Mouse (Mus musculus) midbrain, embryonic 15.5 days (tissue): ENCODE results near the gene Wdr95. TPM values are rescaled to one million over a fixed set of nuclear protein-coding genes. Genes with fewer than 3 reads are reported as not detected.

ENCODE experiments used
- ATAC-seq: fragments of 200-750 bp; cut with Nextera tagmentation; replicated peaks from 2 replicates; pipeline ENCODE4 v1.8.0; 2017; ENCODE audit warnings: moderate TSS enrichment
- H3K27ac ChIP-seq: fragments of 300-500 bp; sonication (generic); 2 replicates; pipeline ENCODE4 v1.5.1; 2015; ENCODE audit warnings: mild to moderate bottlenecking, inconsistent platforms
- H3K27me3 ChIP-seq: fragments of 300-500 bp; sonication (generic); replicated peaks from 2 replicates; pipeline ENCODE4 v1.6.1; 2015; ENCODE audit warnings: inconsistent platforms
- H3K36me3 ChIP-seq: fragments of 300-500 bp; sonication (generic); replicated peaks from 2 replicates; pipeline ENCODE4 v1.6.1; 2015; ENCODE audit warnings: inconsistent platforms
- H3K4me1 ChIP-seq: fragments of 300-500 bp; sonication (generic); 2 replicates; pipeline ENCODE4 v1.6.1; 2015; ENCODE audit warnings: inconsistent platforms
- H3K4me2 ChIP-seq: fragments of 300-500 bp; sonication (generic); 2 replicates; pipeline ENCODE4 v1.6.1; 2015; ENCODE audit warnings: inconsistent platforms, mild to moderate bottlenecking, moderate library complexity
- H3K4me3 ChIP-seq: fragments of 300-500 bp; sonication (generic); 2 replicates; pipeline ENCODE4 v1.5.1; 2015; ENCODE audit warnings: mild to moderate bottlenecking, inconsistent platforms
- H3K9ac ChIP-seq: fragments of 300-500 bp; sonication (generic); 2 replicates; pipeline ENCODE4 v1.6.1; 2015; ENCODE audit warnings: mild to moderate bottlenecking, inconsistent platforms
- H3K9me3 ChIP-seq: fragments of 300-500 bp; sonication (generic); 2 replicates; pipeline ENCODE4 v1.6.1; 2016; ENCODE audit warnings: inconsistent platforms
- WGBS: fragments of 180-500 bp; shearing (Covaris S2); methylation state at CpG from one replicate; pipeline ENCODE4 v1.1.7; 2015; ENCODE audit warnings: mixed read lengths; 5-methylcytosine and 5-hydroxymethylcytosine counted together
- polyA plus RNA-seq: library from polyadenylated mRNA; unstranded; fragments of >200 nt; fragmentation: Nextera tagmentation; extraction: Ambion mirVana; gene quantifications from 2 replicates; pipeline ENCODE4 v1.2.1, GENCODE M21; 2015

Gene Wdr95
- polyA plus RNA-seq, 1 experiment from 2014 or later: 0.14 TPM

DNA sequence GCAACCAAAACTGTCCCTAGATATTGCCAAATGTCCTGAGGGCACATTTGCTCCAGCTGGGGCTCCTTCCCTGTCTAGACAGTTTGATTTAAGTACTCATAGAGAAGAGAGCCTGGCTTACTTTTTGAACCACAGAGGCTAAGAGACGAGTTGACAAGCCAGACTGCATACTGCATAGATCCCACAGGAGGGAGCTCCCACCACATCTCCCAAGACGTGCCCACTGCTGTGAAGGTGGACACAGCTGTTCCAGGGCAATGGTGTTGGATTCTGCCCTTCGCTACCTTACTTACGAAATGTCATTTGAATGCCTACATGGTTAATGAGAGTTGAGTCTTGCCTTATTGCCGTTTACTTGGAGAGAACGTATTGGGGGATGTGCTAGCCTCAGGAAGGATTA is 113.9 kb downstream of the Wdr95 start:
- H3K36me3 ChIP-seq: no peaks in the 10 kb centered on the region
- H3K4me2 ChIP-seq: no peak overlapping the region
- no peak for ATAC-seq
- H3K4me3 ChIP-seq: no peak overlapping the region
- H3K27ac ChIP-seq: no peak overlapping the region
- WGBS: 47% methylated on average over 6 of the region's 6 CpGs
- H3K9ac ChIP-seq: no peak overlapping the region
- no peaks in the 10 kb centered on the region for H3K9me3 ChIP-seq
- H3K27me3 ChIP-seq: no peaks in the 10 kb centered on the region
- peaks cover 10% of the 10 kb centered on the region; the same call in 1 of the 2 replicates for H3K4me1 ChIP-seq

- H3K27me3 ChIP-seq: no peaks in the 10 kb centered on the region
- H3K4me3 ChIP-seq: no peak overlapping the region
- H3K4me1 ChIP-seq: peaks cover 13% of the 10 kb centered on the region; the same call in 1 of the 2 replicates
- no peak for ATAC-seq
- H3K9ac ChIP-seq: no peak overlapping the region
- H3K9me3 ChIP-seq: no peaks in the 10 kb centered on the region
- no peak overlapping the region for H3K27ac ChIP-seq
- no peak overlapping the region for H3K4me2 ChIP-seq
- 84% methylated on average over 11 of the region's 11 CpGs for WGBS
- H3K36me3 ChIP-seq: no peaks in the 10 kb centered on the region
These were observed 114.5 kb downstream of the Wdr95 start for GRCm38 (mm10) chr5:149642783-149643509.

- H3K4me1 ChIP-seq: peaks cover 22% of the 10 kb centered on the region
- no peak overlapping the region for H3K9ac ChIP-seq
- ATAC-seq: peak; percentile 55
- 60% methylated on average over 8 of the region's 8 CpGs for WGBS
- no peak overlapping the region for H3K4me3 ChIP-seq
- H3K4me2 ChIP-seq: no peak overlapping the region
- peak overlapping the region; percentile 48; the same call in 1 of the 2 replicates for H3K27ac ChIP-seq
- H3K9me3 ChIP-seq: no peaks in the 10 kb centered on the region
- H3K36me3 ChIP-seq: no peaks in the 10 kb centered on the region
- H3K27me3 ChIP-seq: no peaks in the 10 kb centered on the region
These were observed 119.1 kb downstream of the Wdr95 start for GRCm38 (mm10) chr5:149647367-149648115.

GRCm38 (mm10) chr5:149648196-149648595 is 119.7 kb downstream of the Wdr95 start:
- 66% methylated on average over 4 of the region's 4 CpGs for WGBS
- no peak overlapping the region for H3K27ac ChIP-seq

DNA sequence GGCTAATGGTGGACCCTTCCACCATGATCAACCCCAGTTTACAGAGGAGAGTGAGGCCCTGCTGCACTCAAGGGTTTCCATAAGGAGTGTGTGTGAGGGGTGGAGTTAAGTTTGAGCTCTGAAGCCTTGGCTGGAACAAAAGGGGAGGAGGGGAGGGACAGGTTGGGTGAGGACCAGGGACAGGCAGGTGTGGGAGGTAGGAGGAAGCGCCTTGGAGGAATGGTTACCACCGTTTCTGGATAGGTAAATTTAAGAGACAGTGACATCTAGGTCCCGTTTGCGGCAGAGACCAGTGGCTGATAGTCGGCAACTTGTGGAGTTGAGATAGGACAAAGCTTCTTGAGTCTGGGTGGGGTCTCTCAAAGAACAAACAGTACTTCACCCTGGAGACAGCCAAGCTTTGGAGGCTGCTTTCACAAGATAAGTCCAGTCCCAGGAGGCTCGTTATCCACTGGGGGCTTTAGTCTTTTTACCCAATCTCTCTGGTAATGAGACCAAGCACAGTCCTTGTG is 120.5 kb downstream of the Wdr95 start:
- Histone ChIP-seq H3K9me3 (no peaks in the 10 kb centered on the region), H3K4me1 (peaks cover 22% of the 10 kb centered on the region), H3K27ac (no peak overlapping the region), H3K4me2 (no peak overlapping the region), H3K27me3 (no peaks in the 10 kb centered on the region), H3K4me3 (no peak overlapping the region), H3K36me3 (no peaks in the 10 kb centered on the region), H3K9ac (no peak overlapping the region)
- ATAC-seq: no peak
- WGBS: 76% methylated on average over 6 of the region's 6 CpGs

More at GRCm38 (mm10) chr5:149648196-149648595, 119.7 kb downstream of the Wdr95 start:
- Histone ChIP-seq H3K9me3 (no peaks in the 10 kb centered on the region), H3K4me2 (no peak overlapping the region), H3K36me3 (no peaks in the 10 kb centered on the region), H3K4me3 (no peak overlapping the region), H3K4me1 (peaks cover 22% of the 10 kb centered on the region), H3K27me3 (no peaks in the 10 kb centered on the region), H3K9ac (no peak overlapping the region)
- no peak for ATAC-seq

DNA sequence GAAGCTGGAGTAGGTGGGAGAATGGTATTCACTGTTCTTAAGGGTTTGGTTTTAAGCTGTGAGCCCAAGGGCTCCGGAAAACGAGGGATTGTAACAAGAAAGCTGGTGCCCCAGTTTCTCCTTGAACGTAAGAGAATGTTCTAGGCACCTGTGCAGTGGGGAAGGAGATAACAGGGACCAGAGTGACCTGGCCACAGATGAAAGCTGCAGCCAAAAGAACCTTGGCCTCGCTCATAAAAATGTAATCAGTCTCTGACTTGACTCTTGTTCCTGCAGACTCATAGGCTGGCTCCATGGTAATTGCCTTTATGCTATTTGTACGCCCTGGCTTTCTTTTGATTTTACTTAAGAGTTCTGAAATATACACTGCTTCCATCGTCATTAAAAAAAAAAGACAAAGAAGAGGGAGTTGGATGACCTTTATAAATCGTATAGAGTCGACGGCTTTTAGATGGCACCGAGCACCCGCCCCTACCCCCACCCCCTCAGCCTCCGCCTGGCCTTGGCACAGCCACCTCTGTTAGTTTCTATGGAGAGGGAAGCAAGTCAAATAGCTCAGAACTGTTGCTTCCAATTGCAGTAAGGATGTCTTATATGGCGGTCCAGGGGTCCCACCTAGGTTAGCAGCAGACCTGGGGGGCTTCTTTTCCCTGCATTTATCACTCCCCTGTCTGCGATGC is 121.2 kb downstream of the Wdr95 start:
- no peak overlapping the region for H3K4me2 ChIP-seq
- H3K36me3 ChIP-seq: no peaks in the 10 kb centered on the region
- WGBS: 81% methylated on average over 14 of the region's 14 CpGs
- H3K9me3 ChIP-seq: no peaks in the 10 kb centered on the region
- peaks cover 22% of the 10 kb centered on the region for H3K4me1 ChIP-seq
- H3K4me3 ChIP-seq: no peak overlapping the region
- no peak for ATAC-seq
- H3K27ac ChIP-seq: no peak overlapping the region
- H3K9ac ChIP-seq: no peak overlapping the region
- no peaks in the 10 kb centered on the region for H3K27me3 ChIP-seq

DNA sequence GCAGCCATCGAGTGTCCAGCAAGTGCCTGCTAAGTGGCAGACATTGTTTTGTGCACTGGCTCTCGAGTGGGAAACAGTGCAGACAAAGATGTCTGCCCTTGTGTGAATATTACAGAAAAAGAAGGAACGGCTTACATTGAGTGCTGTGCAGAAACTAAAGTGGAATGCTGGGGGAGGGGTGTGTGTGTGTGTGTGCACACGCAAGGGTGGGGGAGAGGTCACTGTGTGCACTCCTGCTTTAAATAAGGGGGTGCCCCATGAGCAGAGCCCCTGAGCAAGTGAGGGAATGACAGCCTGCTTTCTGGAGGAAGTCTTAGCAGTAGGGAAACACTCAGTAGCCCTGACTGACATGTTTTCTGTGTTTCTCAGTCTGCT is 121.7 kb downstream of the Wdr95 start:
- H3K36me3 ChIP-seq: no peaks in the 10 kb centered on the region
- ATAC-seq: no peak
- H3K9ac ChIP-seq: no peak overlapping the region
- H3K9me3 ChIP-seq: no peaks in the 10 kb centered on the region
- H3K4me2 ChIP-seq: no peak overlapping the region
- 65% methylated on average over 4 of the region's 4 CpGs for WGBS
- no peaks in the 10 kb centered on the region for H3K27me3 ChIP-seq
- H3K4me1 ChIP-seq: peaks cover 22% of the 10 kb centered on the region
- H3K4me3 ChIP-seq: no peak overlapping the region
- no peak overlapping the region for H3K27ac ChIP-seq

DNA sequence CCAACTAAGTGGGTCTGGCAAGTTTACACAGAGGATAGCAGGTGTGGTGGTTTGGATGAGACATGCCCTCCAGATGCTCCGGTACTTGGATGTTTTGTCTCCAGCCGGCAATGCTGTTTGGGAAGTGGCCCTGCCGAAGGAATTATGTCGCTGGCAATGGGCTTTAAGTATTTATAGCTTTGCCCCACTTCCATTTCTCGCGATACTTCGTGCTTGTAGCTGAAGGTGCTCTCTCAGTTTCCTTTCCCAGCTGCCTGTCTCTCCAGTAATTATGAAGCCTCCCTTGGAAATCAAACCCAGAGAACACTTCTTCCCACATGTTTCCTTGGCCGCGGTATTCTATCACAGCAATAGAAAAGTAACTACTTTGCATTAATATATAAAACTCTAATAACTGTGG is 127.2 kb downstream of the Wdr95 start:
- H3K36me3 ChIP-seq: no peaks in the 10 kb centered on the region
- H3K27ac ChIP-seq: no peak overlapping the region
- no peak overlapping the region for H3K4me3 ChIP-seq
- no peaks in the 10 kb centered on the region for H3K9me3 ChIP-seq
- H3K9ac ChIP-seq: no peak overlapping the region
- peaks cover 5% of the 10 kb centered on the region; the same call in 1 of the 2 replicates for H3K4me1 ChIP-seq
- 90% methylated on average over 9 of the region's 9 CpGs for WGBS
- H3K4me2 ChIP-seq: no peak overlapping the region
- no peaks in the 10 kb centered on the region for H3K27me3 ChIP-seq
- ATAC-seq: no peak

DNA sequence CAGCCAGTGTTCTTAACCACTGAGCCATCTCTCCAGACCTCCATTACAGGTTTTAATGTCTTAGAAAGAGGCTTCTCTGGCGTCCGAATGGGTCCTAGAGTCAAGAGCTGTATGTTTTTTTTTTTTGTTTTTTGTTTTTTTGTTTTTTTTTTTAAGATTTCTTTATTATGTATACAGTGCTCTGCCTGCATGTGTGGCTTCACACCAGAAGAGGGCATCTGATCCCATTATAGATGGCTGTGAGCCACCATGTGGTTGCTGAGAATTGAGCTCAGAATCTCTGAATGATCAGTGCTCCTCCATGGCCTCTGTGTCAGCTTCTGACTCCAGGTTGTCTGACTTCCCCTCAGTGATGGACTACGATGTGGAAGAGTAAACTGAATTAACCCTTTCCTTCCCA is 129.5 kb downstream of the Wdr95 start:
- H3K9me3 ChIP-seq: no peaks in the 10 kb centered on the region
- H3K9ac ChIP-seq: no peak overlapping the region
- 70% methylated on average over 3 of the region's 3 CpGs for WGBS
- H3K27ac ChIP-seq: no peak overlapping the region
- no peak for ATAC-seq
- no peaks in the 10 kb centered on the region for H3K27me3 ChIP-seq
- H3K36me3 ChIP-seq: no peaks in the 10 kb centered on the region
- no peak overlapping the region for H3K4me2 ChIP-seq
- no peak overlapping the region for H3K4me3 ChIP-seq
- peaks cover 5% of the 10 kb centered on the region; the same call in 1 of the 2 replicates for H3K4me1 ChIP-seq

- Histone ChIP-seq H3K36me3 (no peaks in the 10 kb centered on the region), H3K27ac (no peak overlapping the region), H3K4me3 (no peak overlapping the region), H3K27me3 (no peaks in the 10 kb centered on the region), H3K9me3 (no peaks in the 10 kb centered on the region), H3K4me2 (no peak overlapping the region), H3K4me1 (peaks cover 5% of the 10 kb centered on the region; the same call in 1 of the 2 replicates), H3K9ac (no peak overlapping the region)
- ATAC-seq: no peak
- 55% methylated on average over 9 of the region's 9 CpGs for WGBS
These were observed 130.4 kb downstream of the Wdr95 start for GRCm38 (mm10) chr5:149658741-149659413.

DNA sequence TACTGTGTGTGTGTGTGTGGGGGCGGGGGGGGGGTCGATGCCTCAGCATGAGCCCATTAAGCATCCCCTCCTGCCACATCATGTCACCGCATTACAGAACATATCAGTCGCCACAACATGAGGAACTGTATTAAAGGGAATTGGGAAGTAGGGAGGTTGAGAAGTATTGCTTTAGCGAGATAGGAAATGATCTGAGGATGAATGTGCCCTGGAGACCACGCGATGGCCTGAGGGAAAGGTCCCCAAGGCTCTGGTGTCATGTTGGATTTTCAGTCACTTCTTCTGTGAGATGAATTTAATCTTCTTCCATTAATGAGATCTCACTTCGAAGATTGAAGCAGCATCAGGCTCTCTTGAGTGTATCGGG is 130.9 kb downstream of the Wdr95 start:
- no peak overlapping the region for H3K4me3 ChIP-seq
- ATAC-seq: no peak
- no peak overlapping the region for H3K4me2 ChIP-seq
- WGBS: 48% methylated on average over 9 of the region's 9 CpGs
- H3K9ac ChIP-seq: no peak overlapping the region
- H3K4me1 ChIP-seq: peaks cover 5% of the 10 kb centered on the region; the same call in 1 of the 2 replicates
- no peaks in the 10 kb centered on the region for H3K36me3 ChIP-seq
- H3K9me3 ChIP-seq: no peaks in the 10 kb centered on the region
- no peaks in the 10 kb centered on the region for H3K27me3 ChIP-seq
- H3K27ac ChIP-seq: no peak overlapping the region

GRCm38 (mm10) chr5:149661428-149661827 is 132.9 kb downstream of the Wdr95 start:
- Histone ChIP-seq H3K4me3 (no peak overlapping the region), H3K27me3 (no peaks in the 10 kb centered on the region), H3K36me3 (no peaks in the 10 kb centered on the region), H3K9ac (no peak overlapping the region), H3K4me1 (peaks cover 5% of the 10 kb centered on the region; the same call in 1 of the 2 replicates), H3K27ac (no peak overlapping the region), H3K9me3 (no peaks in the 10 kb centered on the region), H3K4me2 (no peak overlapping the region)
- no peak for ATAC-seq
- WGBS: 90% methylated on average over 6 of the region's 6 CpGs
